Mouse (Mus musculus) cerebellum, adult (tissue): ENCODE measurements around the gene Ppm1h.

ENCODE experiments used
- ATAC-seq: cut with Nextera tagmentation; 2 replicates; pipeline ENCODE4 v1.9.2; 2017; ENCODE audit warnings: mild to moderate bottlenecking, moderate library complexity, mixed read lengths; ENCODE audit not compliant: insufficient number of reproducible peaks, low FRiP score, low TSS enrichment

The Ppm1h gene

DNA sequence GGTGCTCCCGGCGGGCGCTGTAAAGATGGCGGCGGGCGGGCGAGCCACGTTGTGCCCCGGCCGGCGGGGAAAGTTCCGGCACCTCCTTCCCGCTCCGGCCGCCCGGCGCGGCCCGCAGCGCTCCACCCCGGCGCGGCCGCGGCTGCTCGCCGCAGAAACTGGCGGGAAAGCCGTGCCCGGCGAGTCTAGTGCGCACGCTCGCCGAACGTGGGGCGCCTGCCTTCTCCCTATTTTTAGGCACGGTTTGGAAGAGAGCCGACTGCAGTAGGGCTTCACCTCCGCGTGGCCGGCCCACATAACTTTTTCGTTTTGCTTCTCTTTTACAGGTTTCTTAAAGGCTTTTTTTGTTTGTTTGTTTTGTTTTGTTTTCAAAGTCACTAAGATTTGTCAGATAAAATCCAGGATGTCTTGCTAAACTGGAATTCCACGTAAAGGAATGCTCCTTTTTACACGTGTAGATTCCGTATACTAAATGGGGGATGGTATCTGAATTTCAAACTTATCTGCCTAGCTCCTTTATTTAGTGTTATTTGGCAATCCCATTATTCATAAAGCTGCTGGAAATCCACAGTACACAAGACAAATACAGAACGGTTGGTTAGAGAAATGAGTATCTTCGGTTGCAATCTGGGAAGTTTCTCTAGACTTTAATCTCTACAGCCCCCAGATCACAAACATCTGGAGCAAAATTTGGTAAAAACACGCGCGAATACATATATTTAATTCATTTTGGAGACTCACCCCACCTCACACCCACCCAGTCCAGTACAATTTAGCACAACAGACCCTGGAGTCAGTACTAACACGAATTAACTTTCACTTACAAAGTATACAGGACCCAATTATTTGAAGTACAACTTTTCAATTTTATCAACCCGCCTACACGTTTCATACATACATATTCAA is 308.0 kb downstream of the Ppm1h start:
- ATAC-seq: peak; percentile 76

DNA sequence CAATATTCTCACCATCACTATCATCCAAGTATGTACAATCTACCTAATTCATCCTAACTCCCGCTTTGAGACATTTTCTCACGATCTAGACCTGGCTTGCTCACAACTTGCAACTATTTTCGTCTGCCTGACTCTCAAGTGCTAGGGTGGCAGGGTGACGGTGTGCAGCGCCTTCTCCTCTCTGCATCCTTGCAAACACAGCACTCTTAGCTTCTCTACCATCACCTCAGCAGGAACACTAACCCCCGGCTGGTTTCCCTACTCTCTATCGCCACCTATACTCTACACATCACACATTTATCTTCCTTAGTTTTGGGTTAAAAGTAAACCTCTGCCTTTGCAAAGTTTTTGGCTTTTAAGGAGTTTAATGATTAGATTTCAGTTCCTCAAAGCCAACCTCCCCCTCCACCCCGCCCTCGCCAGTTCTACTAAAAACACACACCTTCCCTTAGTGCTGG is 309.1 kb downstream of the Ppm1h start:
- no peak for ATAC-seq

DNA sequence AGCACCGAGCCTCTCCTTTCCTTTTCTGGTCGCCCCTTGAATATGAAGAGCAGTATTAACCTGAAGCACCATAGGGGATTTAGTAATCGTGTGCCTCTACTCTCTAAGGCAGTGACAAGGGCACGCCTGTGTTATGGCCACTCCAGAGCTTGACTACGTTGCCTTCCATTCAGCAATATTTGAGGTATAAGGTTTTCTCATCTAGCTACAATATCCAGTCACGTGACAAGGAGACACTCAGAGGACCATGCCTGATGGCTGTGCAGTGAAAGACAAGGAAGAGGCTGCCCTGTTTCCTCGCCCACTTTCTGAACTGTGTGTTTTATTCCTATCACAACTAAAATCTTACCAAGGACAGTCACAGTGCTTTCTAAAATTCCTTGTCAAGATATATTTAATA is 309.8 kb downstream of the Ppm1h start:
- no peak for ATAC-seq

DNA sequence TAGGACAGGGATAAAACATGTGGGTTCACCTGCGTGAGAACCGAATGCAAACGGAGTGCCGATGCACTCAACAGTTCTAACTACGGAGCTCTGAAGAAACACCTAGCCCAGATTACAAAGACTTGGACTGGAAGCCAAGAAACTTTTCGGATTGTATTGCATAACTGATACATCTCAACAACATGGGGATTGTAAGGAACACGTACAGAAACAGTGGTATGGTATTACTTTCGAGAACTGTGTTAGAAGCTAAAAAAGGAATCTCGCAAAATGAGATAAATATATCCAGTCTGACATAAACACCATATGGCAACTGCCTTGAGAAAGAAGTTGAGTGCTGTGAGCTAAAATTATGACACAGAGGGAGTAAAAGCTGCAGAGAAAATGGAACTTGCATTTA is 311.4 kb downstream of the Ppm1h start:
- no peak for ATAC-seq

DNA sequence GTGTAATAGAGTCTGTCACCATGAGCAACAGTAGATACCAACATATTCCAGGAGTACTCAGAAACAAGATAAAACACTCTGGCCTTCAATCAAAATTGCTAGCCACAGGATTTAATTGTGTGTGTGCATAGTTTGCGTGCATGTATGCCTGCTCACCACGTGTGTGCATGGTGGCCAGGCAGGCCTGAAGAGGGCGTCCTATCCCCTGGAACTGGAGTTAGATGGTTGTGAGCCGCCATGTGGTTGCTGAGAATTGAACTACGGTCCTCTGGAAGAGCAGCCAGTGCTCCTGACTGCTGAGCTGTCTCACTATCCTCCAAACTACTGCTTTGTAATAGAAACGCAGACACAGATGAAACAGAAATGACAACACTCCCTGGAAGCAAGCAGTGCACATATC is 312.0 kb downstream of the Ppm1h start:
- no peak for ATAC-seq

DNA sequence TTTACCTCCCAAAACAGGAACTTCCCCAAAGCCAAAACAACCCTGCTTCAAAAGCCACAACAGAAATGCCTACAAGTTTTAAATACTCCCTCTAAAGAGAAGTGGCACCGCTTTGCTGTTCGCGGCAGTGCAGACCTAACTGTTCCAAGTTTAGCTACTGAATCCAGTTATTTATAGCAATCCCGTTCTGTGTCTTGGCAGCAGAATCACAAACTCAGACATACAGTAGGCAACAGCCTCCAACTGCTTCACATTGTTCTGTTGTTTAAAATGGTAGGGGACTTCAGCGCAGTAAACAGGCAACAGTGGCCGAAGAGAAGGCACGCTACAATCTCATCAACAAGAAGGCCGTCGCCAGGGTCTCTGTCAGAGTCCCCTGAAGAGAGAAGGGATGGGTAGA is 312.5 kb downstream of the Ppm1h start:
- ATAC-seq: no peak

DNA sequence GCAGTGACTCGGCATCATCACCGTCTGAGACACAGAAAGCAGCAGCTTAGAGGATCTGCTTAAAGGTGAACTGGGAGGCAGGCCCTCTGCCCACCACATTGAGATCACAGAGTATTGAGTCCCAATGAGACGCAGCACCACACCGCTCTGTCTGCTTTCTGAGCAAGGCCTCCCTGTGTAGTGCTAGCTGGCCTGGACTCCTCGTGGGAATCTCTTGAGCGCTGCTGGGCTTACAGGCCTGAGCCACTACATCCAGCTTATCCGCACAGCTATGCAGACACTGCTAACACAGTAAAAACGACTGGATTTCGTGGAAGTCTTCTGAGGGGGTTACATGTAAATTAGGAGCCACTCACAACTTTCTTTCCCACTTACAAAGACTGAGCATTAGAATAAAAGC is 313.1 kb downstream of the Ppm1h start:
- no peak for ATAC-seq

DNA sequence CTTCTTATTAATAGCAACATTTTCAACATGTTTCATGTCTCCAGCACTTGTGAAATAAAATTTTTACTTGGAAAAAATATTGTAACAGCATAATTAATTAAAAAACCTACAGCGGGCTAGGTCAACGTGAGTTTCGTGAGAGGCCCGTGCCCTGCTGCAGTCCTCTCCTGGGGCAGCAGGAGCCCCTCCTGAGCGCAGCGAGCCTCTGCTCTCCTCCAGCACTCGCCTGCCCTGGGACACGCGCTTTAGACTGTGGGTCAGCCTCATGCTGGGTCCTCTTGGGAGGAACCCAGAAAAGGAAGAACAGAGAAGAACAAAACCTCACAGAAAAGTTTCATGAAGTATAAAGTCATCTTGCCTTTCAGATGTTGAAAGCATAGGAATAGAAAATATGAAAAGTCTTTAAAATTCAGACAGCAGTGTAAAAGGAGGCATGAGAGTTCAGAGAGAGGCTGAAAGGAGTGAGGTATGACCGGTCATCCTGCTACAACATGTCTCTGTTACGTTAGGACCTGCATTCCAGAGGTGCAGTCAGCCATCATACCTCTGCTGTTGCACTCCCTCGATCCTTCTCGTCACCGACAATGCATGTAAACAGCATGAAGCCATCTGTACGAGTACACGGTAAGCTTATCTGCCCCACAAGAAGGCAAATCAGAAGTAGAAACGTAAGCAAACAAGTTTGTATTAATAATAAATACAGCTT is 316.0 kb downstream of the Ppm1h start:
- no peak for ATAC-seq
